Mouse (Mus musculus) heart, postnatal 25 days (tissue): Measurements from ENCODE around the gene Ap1s1. TPM values are rescaled to one million over a fixed set of nuclear protein-coding genes. Genes with fewer than 3 reads are reported as not detected.

Experiments
- DNase-seq: peaks from one replicate; pipeline ENCODE4 v3.0.0; 2022; ENCODE audit warnings: low spot score
- intact Hi-C: fragments of 180-260 bp; cut with DNase I; formaldehyde crosslinking; loops from one replicate; pipeline ENCODE4 v1.15.1; 2025
- total RNA-seq, 2 experiments: library from RNA; stranded (reverse); gene quantifications; 2 replicates each; pipeline ENCODE4 v1.2.3; 2021

Gene Ap1s1
- total RNA-seq, 2 experiments from 2014 or later: 34.4 to 43.0 TPM

DNA sequence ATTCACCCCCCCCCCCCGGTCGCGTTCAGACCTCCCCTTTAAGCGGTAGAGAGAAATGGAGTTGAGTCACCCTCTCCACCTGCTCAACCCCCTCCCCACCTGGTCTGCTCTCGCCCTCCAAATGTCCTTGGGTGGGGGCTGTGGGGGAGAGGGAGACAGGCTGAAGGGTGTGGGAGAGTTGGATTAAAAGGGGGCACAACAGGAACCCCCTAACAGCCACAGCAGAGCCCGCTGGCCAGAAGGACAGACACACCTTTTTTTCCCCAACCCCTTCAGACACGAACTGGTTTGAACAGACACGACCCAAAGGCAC lies 16.7 kb downstream of the Ap1s1 start:
- intact Hi-C loops: no loop called here

DNA sequence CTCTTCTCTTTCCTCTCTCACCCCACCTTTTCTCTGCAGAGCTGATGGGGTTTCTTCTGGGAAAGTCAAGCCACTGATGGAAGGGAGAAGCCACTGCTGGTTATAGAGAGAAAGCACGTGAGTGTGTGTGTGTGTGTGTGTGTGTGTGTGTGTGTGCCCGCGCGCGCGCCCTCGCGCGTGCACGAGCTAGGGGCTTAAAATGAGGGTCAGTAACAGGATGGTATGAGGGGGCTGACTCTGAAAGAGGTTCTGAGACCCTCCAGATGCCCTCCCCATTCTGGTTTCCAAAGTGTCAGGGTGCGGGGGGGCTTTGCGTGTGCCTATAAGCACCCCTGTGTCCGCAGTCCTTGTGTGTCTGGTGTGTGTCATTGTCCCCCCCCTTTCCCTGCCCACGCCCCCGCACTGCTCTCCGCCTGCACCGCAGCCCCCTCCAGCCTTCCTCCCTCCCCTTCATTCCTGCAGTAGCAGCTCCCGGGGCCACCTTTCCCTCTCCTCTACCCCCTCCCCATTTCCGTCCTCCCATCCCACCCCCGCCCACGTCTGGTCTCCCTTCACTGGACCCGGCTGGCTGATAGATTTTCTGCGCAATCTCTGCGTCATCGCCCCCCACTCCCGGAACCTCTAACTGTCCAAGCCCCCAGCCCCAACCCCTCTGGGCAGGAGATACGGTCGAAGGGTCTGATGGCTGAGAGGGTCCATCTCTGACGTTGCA lies 17.2 kb downstream of the Ap1s1 start:
- DNase-seq: no peak
- intact Hi-C loops: no loop called here

More for the DNA sequence above, 16.7 kb downstream of the Ap1s1 start:
- DNase-seq: no peak

- intact Hi-C loops: no loop called here
- DNase-seq: no peak
These were observed 19.8 kb downstream of the Ap1s1 start, which contains the start of gene Vgf for GRCm38 (mm10) chr5:137026092-137026491. Gene Vgf, plus strand, starts transcription at chr5:137026392.

- peak; percentile 36 for DNase-seq
- intact Hi-C loops: no loop called here
These were observed 20.8 kb downstream of the Ap1s1 start for GRCm38 (mm10) chr5:137025132-137025531.

DNA sequence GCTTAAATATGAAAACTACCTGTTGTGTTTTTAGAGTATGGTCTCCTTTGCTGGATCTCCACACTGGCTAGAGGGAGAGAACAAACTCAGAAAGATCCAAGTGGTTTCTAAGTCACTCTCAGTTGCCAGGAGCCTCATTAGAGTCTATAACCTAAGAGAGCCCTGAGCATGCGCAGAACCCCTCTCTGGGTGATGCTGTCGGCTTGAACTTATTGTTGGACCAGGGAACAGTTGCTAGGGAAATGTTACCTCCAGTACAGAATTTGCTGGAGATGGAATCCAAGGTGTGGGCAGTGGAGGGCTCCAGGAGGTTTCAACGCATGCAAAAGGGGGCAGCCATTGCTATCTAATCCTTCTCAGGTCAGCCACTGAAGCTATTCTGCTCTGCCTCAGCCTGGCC lies 21.6 kb downstream of the Ap1s1 start:
- intact Hi-C loops: loop anchor here (1.0 kb wide), 1 partner anchor 83 kb away; no protein-coding TSS in a partner anchor
- DNase-seq: no peak

DNA sequence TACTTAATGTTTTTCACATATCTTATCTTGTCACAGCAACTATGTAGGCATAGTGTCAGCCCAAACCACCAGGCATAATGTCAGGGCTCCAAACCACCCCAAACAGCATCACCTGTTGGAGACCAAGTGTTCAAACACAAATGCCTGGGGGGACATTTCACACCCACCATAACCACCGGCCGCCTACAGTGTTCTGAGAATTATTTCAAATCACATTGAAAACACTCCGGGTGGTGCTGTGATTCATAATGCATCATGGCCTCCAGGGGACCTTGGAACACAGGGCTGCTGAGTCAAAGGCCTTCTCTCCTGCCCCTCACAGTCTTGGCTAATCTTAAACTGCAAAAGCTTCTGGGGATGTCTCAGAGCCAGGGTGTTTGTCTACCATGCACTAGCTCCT lies 30.0 kb downstream of the Ap1s1 start:
- DNase-seq: no peak
- intact Hi-C loops: no loop called here

GRCm38 (mm10) chr5:137012401-137012950 lies 33.5 kb downstream of the Ap1s1 start:
- intact Hi-C loops: no loop called here
- DNase-seq: no peak

- DNase-seq: no peak
- intact Hi-C loops: no loop called here
These were observed 35.9 kb downstream of the Ap1s1 start for GRCm38 (mm10) chr5:137009988-137010387.

DNA sequence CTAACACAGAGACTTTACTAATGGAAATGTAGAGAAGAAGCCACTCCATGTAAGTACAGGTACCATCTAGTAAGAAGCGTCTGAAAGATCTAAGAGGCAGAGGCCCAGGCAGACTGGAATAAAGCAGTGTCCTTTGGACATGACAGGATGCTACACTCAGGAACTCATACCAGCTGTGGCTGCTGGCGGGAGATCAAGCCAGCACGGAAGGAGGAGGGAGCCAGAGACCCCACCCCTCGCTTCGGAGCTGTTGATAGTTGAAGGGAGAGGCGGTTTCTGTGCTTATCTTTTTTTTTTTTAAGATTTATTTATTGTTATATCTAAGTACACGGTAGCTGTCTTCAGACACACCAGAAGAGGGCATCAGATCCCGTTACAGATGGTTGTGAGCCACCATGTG lies 38.7 kb downstream of the Ap1s1 start:
- DNase-seq: no peak
- intact Hi-C loops: no loop called here

DNA sequence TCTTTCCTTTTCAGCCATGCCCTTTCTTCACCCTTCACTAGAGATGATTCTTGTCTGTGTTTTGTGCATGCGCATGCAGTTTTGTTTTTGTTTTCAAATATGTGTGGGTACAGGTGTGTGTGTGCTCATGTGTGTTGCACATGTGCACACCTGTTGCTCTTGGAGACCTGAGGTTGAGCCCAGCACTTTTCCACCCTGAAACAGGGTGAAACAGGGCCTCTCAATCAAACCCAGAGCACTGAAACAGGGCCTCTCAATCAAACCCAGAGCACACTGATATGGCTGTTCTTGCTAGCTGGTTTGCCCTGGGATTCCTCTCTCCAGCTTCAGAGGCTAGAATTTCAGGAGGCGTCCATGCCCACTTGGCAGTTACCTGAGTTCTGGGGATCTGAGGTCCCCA lies 45.3 kb downstream of the Ap1s1 start:
- intact Hi-C loops: no loop called here
- no peak for DNase-seq

GRCm38 (mm10) chr5:136999449-136999848 lies 46.5 kb downstream of the Ap1s1 start:
- intact Hi-C loops: no loop called here
- no peak for DNase-seq

DNA sequence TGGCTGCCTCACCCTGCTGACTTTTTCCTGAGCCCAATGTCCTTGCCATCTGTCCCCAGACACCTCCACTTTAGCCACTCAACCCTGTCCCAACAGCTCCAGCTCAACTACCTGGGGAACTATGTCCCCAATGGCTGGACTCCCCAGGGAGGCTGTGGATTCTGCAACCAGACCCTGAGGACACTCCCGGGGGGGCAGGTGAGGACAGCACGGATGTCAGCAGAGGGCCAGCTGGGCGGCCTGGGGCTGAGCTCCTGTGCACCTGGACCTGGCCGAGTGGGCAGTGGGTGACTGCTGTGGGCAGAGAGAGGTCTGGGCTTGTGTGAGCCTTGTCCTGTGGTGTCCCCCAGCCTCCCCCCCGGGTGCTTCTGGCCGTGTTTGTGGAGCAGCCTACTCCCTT lies 56.1 kb downstream of the Ap1s1 start:
- intact Hi-C loops: loop anchor here (5.0 kb wide), 1 partner anchor 788 kb away; the partner anchor contains the start of gene Ppp1r35

GRCm38 (mm10) chr5:136988420-136988819 lies 57.5 kb downstream of the Ap1s1 start:
- DNase-seq: no peak

More for the DNA sequence above, 56.1 kb downstream of the Ap1s1 start:
- DNase-seq: no peak

GRCm38 (mm10) chr5:136987934-136988271 lies 58.0 kb downstream of the Ap1s1 start, which contains the start of gene Znhit1:
Gene Znhit1, minus strand, starts transcription at chr5:136988021.
- DNase-seq: no peak
- intact Hi-C loops: loop anchor here (2.0 to 5.0 kb wide), 2 partner anchors 25 to 789 kb away; partner anchors contain the start of gene Ppp1r35

More at GRCm38 (mm10) chr5:136988420-136988819, 57.5 kb downstream of the Ap1s1 start:
- intact Hi-C loops: loop anchor here (5.0 kb wide), 1 partner anchor 789 kb away; the partner anchor contains the start of gene Ppp1r35

GRCm38 (mm10) chr5:136987138-136987933 lies 58.6 kb downstream of the Ap1s1 start:
- intact Hi-C loops: loop anchor here (2.0 to 5.0 kb wide), 2 partner anchors 25 to 790 kb away; partner anchors contain the start of gene Ppp1r35

DNA sequence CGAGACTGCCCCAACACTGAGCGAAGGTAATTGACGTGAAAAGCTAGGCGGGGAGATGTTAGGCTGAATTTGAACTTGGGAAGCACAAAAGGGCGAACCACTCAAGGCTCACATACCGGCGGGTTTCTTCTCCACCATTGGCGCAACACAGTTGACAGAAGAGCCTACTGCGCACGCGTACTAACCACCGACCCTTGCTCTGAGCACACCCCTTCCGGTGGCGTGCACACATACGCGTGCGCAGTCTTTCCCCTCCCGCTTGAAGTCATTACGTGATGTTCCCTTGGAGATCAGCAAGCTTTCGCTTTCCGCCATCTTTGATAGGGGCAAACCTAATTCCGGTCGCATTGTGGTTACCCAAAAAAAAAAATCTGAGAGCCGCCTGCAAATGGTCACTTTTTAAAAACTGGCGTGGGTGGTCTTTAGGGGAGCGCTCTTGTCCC lies 59.2 kb downstream of the Ap1s1 start, which contains the start of gene Plod3:
Gene Plod3, plus strand, starts transcription at position 325 of the 443 bp plus-strand sequence.
- intact Hi-C loops: loop anchor here (2.0 to 5.0 kb wide), 2 partner anchors 24 to 791 kb away; partner anchors contain the start of gene Ppp1r35
- peak; percentile 94 for DNase-seq

More at GRCm38 (mm10) chr5:136987138-136987933, 58.6 kb downstream of the Ap1s1 start:
- DNase-seq: peak; percentile 81
